Mouse (Mus musculus) hematopoietic stem cell, adult 5-6 weeks (primary cell): ENCODE measurements around the gene Grm7. TPM values are rescaled to one million over a fixed set of nuclear protein-coding genes. Genes with fewer than 3 reads are reported as not detected.

Source experiments
- ATAC-seq, 2 experiments: fragments of 125-278 bp in 1 of 2; replicated peaks in 1 of 2; 2 replicates each; pipeline ENCODE4 v1.8.0; 2016 to 2017; ENCODE audit warnings: inconsistent platforms in 2 of 2, mild to moderate bottlenecking in 2 of 2, moderate number of reproducible peaks in 2 of 2, low read depth in 1 of 2, moderate TSS enrichment in 1 of 2; ENCODE audit not compliant: low FRiP score in 2 of 2, poor library complexity in 2 of 2, severe bottlenecking in 2 of 2, insufficient read depth in 1 of 2, low TSS enrichment in 1 of 2
- total RNA-seq: library from RNA; stranded (forward); fragments of 172-1452, 232-1000 nt; gene quantifications from 2 replicates; pipeline ENCODE4 v1.2.3, GENCODE M21; 2017

Grm7 gene
- total RNA-seq = not detected in 2 replicates

DNA sequence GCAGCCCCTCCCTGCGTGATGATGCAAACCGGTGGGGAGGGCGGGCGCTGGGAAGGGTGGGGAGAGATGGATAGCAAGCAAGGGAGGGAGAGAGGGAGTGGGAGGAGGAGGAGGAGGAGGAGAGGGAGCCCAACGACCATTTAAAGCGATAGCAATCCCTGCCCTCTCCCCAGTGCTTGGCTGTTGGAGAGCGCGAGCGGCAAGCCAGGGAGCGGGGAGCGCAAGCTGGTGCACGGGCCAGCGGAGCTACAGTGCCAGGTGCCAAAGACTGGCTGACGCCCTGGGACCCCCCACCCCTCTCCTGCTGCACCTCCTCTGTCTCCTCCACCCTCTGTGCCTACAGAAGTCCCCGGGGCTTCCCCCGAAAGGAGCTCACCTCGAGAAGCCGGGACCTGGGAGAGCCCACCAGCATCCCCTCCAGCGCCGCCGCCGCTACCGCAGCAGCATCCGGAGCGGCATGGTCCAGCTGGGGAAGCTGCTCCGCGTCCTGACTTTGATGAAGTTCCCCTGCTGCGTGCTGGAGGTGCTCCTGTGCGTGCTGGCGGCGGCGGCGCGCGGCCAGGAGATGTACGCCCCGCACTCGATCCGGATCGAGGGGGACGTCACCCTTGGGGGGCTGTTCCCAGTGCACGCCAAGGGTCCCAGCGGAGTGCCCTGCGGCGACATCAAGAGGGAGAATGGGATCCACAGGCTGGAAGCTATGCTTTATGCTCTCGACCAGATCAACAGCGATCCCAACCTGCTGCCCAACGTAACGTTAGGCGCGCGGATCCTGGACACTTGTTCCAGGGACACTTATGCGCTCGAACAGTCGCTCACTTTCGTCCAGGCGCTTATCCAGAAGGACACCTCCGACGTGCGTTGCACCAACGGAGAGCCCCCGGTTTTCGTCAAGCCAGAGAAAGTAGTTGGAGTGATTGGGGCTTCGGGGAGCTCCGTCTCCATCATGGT is at the start of gene Grm7:
Gene Grm7 (plus strand): TSS at position 171 of the 951 bp plus-strand sequence.
- no peak for ATAC-seq

GRCm38 (mm10) chr6:110645041-110645410 is 355 bp upstream of the Grm7 start:
- no peak for ATAC-seq

DNA sequence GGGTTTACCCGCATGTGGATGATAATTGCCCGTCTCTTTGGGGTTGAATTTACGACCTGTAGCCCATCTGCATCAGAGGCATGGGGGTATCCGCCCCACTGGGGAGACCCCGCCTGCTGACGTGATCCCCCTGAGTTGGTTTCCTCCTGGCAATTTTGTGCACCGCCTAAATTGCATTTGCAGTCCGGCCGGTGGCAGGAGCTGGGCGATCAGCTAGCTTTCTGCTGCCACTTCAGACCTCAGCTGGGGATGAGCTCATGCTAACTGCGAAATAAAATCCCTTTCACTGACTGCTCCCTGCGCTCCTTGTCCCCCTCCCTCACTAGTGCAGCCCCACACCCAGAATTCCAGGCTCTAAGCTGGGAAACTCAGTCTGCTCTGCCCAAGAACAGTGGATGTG is 1.5 kb downstream of the Grm7 start:
- ATAC-seq = no peak

DNA sequence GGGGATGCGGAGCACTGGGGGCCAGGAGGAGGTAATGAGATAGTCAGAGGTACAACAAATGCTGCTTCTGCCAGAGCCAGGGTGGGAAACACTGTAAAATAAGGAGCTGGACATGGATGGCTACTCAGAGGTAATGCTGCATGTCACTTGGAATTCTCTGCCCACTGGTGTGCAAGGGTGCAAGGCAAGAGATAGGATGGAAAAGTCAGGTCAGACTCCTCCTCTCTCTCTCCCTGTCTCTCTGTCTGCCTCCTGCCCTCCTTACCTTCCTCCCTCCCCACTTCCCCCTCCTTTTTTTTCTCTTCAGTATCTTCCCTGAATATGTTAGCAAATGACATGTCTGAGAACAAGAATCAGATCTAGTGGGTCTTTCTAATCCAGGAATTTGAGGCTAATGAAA is 3.8 kb downstream of the Grm7 start:
- ATAC-seq = no peak

DNA sequence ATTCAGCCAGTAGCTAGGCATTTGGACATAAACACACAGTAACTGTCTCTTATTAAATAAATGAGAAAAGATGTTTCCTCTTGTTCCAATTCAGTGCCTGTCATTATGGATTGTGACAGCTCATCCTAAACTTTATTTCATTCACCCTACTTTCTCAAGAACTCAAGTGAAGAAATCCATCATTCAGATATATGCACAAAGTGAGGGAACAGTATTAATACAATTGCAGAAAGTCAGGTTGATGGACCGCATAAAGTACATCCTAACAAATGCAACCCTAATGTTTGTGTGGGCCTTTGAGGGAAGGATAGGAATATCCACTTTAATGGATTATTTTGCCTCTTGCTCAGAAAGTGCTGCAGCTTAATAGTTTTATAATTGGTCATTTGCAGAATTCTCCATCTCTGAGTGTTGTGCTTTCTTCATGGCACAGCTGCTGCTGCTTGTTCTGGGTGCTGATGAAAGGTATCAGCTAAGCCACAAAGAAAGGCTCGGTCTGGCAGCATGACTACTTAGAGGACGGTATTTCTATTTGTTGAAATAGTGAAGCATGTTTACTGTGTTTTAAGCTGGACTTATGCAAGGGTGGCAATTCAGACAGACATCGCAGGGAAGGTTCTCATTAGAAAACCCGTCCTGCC is 8.1 kb downstream of the Grm7 start:
- ATAC-seq = no peak

GRCm38 (mm10) chr6:110664436-110664835 is 19.1 kb downstream of the Grm7 start:
- ATAC-seq = no peak

- ATAC-seq = no peak
Measured at GRCm38 (mm10) chr6:110668447-110668846, 23.1 kb downstream of the Grm7 start.

GRCm38 (mm10) chr6:110690954-110691353 is 45.6 kb downstream of the Grm7 start:
- ATAC-seq = no peak

GRCm38 (mm10) chr6:110709763-110710162 is 64.4 kb downstream of the Grm7 start:
- no peak for ATAC-seq

- ATAC-seq = no peak
Measured at GRCm38 (mm10) chr6:110714943-110715342, 69.6 kb downstream of the Grm7 start.

DNA sequence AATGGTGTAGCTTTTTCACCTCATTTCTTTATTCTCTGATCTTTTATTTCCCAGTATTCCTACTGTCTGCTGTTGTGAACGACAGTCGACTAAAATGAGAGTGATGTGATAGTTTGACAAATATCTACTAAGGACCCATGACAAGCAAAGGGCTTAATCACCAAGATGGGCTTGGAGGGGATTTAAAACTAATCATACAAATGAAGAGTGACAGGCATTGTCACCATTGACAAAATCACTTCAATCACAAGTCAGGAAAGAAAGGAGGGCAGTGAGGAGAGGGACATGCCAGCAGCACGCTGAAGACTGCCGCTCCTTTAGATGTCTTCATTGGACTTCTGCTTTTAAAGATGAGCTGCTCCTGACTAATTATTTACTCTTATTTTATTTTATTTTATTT is 78.0 kb downstream of the Grm7 start:
- ATAC-seq = no peak

DNA sequence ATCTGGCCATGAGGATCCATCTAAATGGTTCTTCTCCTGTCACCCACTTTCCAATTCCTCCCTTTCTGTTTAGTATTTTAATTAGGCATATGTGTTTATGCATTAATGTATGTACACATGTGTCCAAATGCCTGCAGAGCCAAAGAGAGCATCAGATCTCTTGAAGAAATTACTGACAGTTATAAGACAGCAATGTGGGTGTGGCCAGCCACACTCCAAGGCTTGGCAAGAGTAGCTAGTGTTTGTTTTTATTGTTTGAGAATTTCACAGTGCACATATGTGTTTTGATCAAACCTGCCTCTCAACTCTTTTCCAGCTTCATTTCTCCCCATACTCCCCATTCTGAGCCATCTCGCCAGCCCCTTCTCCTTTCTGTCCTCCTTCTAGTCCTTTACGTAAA is 88.5 kb downstream of the Grm7 start:
- no peak for ATAC-seq

DNA sequence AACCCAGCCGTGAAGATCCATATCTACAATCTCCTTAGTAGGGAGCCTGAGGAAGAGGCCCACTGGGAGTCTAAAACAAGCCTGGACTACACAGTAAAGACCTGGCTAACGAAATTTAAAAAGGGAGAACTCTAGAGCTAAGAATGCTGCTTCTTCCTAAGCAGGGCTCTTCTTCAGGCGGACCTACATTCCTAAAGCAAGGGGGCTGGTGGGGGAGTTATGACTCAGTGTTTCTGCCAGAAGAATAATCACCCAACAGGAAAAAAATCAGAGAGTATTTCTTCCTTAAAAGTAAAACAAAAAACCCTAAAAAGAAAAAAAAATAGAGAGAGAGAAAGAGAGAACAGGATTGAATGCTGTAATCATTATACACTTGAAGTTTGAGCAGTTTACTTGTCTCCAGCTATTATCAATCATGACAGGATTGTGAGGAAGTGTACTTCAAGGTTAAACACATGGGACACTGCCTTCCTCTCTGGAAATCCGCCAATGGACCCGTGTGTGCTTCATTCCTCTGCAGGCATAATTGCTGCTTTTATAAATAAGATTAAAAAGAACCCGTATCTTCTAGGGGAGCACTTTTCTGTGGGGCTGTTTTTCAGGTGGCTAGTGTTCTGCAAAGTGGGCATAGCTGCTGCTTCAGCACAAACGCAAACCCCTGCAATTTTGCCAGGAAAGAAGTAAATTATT is 98.7 kb downstream of the Grm7 start:
- ATAC-seq = no peak

- ATAC-seq = no peak
Measured at GRCm38 (mm10) chr6:110755921-110756320, 110.5 kb downstream of the Grm7 start.

DNA sequence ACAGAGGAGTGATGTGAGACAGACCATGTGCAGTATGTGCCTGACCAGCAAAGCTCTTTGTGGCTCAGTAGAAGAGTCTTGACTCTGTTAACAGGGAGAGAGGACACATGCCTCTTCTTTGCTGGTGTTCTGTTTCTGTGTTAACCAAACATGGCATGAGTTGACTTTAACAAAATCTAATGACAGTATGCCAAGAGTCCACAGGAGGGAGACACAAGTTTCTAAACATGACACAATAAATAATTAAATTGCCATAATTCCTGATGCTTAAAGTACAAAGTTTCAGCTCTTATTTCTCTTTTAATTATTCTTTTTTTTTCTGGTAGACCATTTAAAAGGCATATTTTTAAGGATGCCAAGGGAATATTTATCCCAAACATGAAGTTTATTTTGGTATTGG is 124.2 kb downstream of the Grm7 start:
- no peak for ATAC-seq

DNA sequence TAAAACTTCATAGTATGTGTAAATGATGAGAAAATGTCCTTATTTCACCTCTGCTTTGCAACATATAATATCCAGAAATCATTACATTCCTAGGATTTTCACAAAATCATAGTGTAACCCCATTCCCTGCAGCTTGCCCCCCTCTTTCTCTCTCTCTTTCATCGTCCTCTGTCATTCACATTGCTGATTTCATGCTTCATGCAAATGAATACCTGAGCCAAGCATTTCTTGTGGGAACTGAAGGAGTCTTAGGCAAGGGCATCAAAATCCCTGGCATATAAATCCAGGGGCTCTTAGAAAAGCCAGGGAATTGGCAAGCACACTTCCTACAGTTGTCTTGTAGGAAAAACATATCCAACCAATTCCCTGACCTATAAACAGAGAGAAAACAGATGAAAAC is 127.3 kb downstream of the Grm7 start:
- no peak for ATAC-seq

- no peak for ATAC-seq
Measured at GRCm38 (mm10) chr6:110776046-110776445, 130.7 kb downstream of the Grm7 start.

GRCm38 (mm10) chr6:110785497-110785928 is 140.1 kb downstream of the Grm7 start:
- no peak for ATAC-seq
